Mouse (Mus musculus): ENCODE results near the gene Fam171a1. TPM values are rescaled to one million over a fixed set of nuclear protein-coding genes. Genes with fewer than 3 reads are reported as not detected.

Gene Fam171a1
- polyA plus RNA-seq (2014; fragmentation: Illumina TruSeq; extraction: RNeasy Lipid Tissue Mini Kit (QIAGEN cat#74804); ENCODE audit: low read depth, low replicate concordance) = 14.1 TPM

DNA sequence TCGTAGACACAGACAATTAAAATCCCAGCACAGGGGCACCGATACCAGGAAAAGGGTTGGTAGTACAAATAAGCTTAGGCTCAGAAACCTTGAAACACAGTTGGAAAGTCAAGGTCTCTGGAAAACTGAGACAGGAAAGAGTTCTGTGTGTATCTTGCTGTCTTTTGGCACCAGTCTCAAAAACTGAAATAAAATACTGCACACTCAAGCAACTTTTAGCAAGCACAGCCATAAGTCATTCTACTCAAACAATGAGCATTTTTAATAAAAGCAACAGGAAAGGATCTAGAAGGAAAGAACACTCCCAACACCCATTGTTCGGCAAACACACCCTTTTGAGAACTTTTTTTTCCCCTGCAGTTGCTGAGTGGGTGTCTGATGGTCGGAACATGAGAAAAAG, at the start of gene Fam171a1:
Fam171a1 (plus strand) TSS at position 359 of the 400 bp plus-strand sequence.

Other genes starting within 250 kb of the Fam171a1 start
- 55.2 TPM for gene Nmt2, start 170.0 kb downstream of the Fam171a1 start, polyA plus RNA-seq (2014; fragmentation: Illumina TruSeq; extraction: RNeasy Lipid Tissue Mini Kit (QIAGEN cat#74804); ENCODE audit: low read depth, low replicate concordance)
- 13.1 TPM for gene Rpp38, start 218.4 kb downstream of the Fam171a1 start, polyA plus RNA-seq (2014; fragmentation: Illumina TruSeq; extraction: RNeasy Lipid Tissue Mini Kit (QIAGEN cat#74804); ENCODE audit: low read depth, low replicate concordance)
- gene Acbd7, start 221.9 kb downstream of the Fam171a1 start, polyA plus RNA-seq (2014; fragmentation: Illumina TruSeq; extraction: RNeasy Lipid Tissue Mini Kit (QIAGEN cat#74804); ENCODE audit: low read depth, low replicate concordance) = not detected